In the genomic region with DNA sequence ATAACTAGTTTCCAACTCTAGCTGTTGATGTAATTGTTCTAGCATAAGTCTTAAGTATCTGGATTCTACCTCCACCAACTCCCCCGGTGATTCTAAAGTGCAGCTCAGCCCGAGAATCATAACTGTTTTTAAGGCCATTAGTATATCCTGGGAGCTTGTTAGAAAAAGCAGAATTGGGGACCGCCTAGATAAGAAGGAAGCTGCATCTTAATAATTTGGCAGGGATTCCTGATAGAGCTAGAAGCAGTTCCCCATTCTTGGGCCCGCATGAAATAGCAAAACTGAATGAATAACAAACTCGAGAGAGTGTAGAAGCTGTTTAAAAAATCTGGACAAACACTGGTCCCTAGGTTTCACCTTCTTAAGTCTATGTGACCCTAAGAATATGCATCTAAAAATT, we compare ENCODE assay signal across 16 mouse cellular contexts. TPM values are rescaled to one million over a fixed set of nuclear protein-coding genes. Genes with fewer than 3 reads are reported as not detected.
A peak's percentile ranks its signal among the peaks of the same experiment; 100 is the strongest.
DNase-seq lines count a peak whose midpoint lies in the region; ATAC-seq and TF ChIP-seq lines count a peak whose summit lies in the region.
"Had no signal": no experiment of that assay in that cellular context is flagged by ENCODE, and none has a peak within 500 bp of the region (broad histone marks: within the 10 kb centered on the region; RNA-seq: fewer than 3 reads in every experiment).

No protein-coding gene starts in this region.

- intact Hi-C loops in heart, postnatal 25 days (cut with DNase I): no loop called here

- TF ChIP-seq CTCF in bone marrow macrophage, adult 2 months (IDR thresholded peaks at IDR 0.05; ENCODE audit: low read depth, low read length): no peak

- peak overlapping the region; percentile 100; the same call in 1 of the 2 replicates for H3K4me3 ChIP-seq in hindbrain, embryonic 10.5 days
- H3K4me3 ChIP-seq in hindbrain, embryonic 11.5 days (ENCODE audit: low read depth, low read length): no peak overlapping the region
- no peak overlapping the region for H3K4me3 ChIP-seq in lung, embryonic 15.5 days
- H3K4me3 ChIP-seq in bone marrow macrophage, adult 2 months (ENCODE audit: insufficient read depth, low read length): peak overlapping the region; percentile 50
- peak overlapping the region; percentile 98; the same call in 1 of the 2 replicates for H3K4me3 ChIP-seq in limb, embryonic 12.5 days (replicated peaks)

- TF ChIP-seq POLR2A in bone marrow macrophage, adult 2 months (IDR thresholded peaks at IDR 0.05; ENCODE audit: borderline replicate concordance, low read depth, low read length): no peak

- no peak overlapping the region for H3K27ac ChIP-seq in hindbrain, embryonic 10.5 days
- no peak overlapping the region for H3K27ac ChIP-seq in hindbrain, embryonic 11.5 days (ENCODE audit: low read depth, low read length)
- no peak overlapping the region for H3K27ac ChIP-seq in lung, embryonic 15.5 days
- H3K27ac ChIP-seq in bone marrow macrophage, adult 2 months (ENCODE audit: insufficient read depth, low read depth, low read length): peak overlapping the region; percentile 67
- no peak overlapping the region for H3K27ac ChIP-seq in limb, embryonic 12.5 days
- H3K27ac ChIP-seq: neural tube, embryonic 12.5 days had no signal

- no peak for DNase-seq in hindbrain, embryonic 10.5 days (ENCODE audit: low spot score)
- no peak for DNase-seq in hindbrain, embryonic 11.5 days (ENCODE audit: low spot score)
- no peak for DNase-seq in lung, adult 18-20 months
- no peak for DNase-seq in cerebellum, postnatal 25 days
- DNase-seq in heart, postnatal 25 days (ENCODE audit: low spot score): no peak
- DNase-seq: B cell, adult 2 months; cerebellum, adult 2 months; forebrain, postnatal 0 days; heart, postnatal 36 days; kidney, adult 18-20 months; left cerebral cortex, postnatal 4 days; lung, postnatal 10 days had no signal

- WGBS in hindbrain, embryonic 10.5 days: 70% methylated on average over 5 of the region's 5 CpGs
- WGBS in hindbrain, embryonic 11.5 days: 72% methylated on average over 5 of the region's 5 CpGs
- 64% methylated on average over 5 of the region's 5 CpGs for WGBS in lung, embryonic 15.5 days
- WGBS in limb, embryonic 12.5 days: 70% methylated on average over 5 of the region's 5 CpGs

- H3K27me3 ChIP-seq in hindbrain, embryonic 10.5 days (ENCODE audit: insufficient read depth, poor library complexity, severe bottlenecking): no peaks in the 10 kb centered on the region
- no peaks in the 10 kb centered on the region for H3K27me3 ChIP-seq in hindbrain, embryonic 11.5 days (ENCODE audit: control insufficient read depth, insufficient read depth, low read length)
- no peaks in the 10 kb centered on the region for H3K27me3 ChIP-seq in lung, embryonic 15.5 days
- H3K27me3 ChIP-seq in limb, embryonic 12.5 days: no peaks in the 10 kb centered on the region
- H3K27me3 ChIP-seq: neural tube, embryonic 12.5 days had no signal

- H3K9ac ChIP-seq in hindbrain, embryonic 11.5 days (ENCODE audit: low read depth, low read length): no peak overlapping the region
- no peak overlapping the region for H3K9ac ChIP-seq in lung, embryonic 15.5 days
- H3K9ac ChIP-seq in limb, embryonic 12.5 days (replicated peaks): no peak overlapping the region
- H3K9ac ChIP-seq: neural tube, embryonic 12.5 days had no signal

- H3K4me2 ChIP-seq in hindbrain, embryonic 11.5 days (replicated peaks; ENCODE audit: low read depth, low read length): no peak overlapping the region
- peak overlapping the region; percentile 64; the same call in 1 of the 2 replicates for H3K4me2 ChIP-seq in lung, embryonic 15.5 days
- 0 out of 2 replicates have a peak overlapping the region, but pooled peaks have one; percentile 64 for H3K4me2 ChIP-seq in limb, embryonic 12.5 days

- H3K36me3 ChIP-seq in hindbrain, embryonic 10.5 days: peaks cover 58% of the 10 kb centered on the region
- H3K36me3 ChIP-seq in hindbrain, embryonic 11.5 days (ENCODE audit: control insufficient read depth, insufficient read depth, low read length): peaks cover 10% of the 10 kb centered on the region
- peaks cover 34% of the 10 kb centered on the region for H3K36me3 ChIP-seq in lung, embryonic 15.5 days
- H3K36me3 ChIP-seq in limb, embryonic 12.5 days: peaks cover 52% of the 10 kb centered on the region

- H3K4me1 ChIP-seq in hindbrain, embryonic 10.5 days (replicated peaks): peaks cover 32% of the 10 kb centered on the region
- H3K4me1 ChIP-seq in hindbrain, embryonic 11.5 days (replicated peaks; ENCODE audit: control insufficient read depth, insufficient read depth, low read length): peaks cover 10% of the 10 kb centered on the region; the same call in 1 of the 2 replicates
- H3K4me1 ChIP-seq in lung, embryonic 15.5 days: peaks cover 29% of the 10 kb centered on the region
- H3K4me1 ChIP-seq in bone marrow macrophage, adult 2 months (ENCODE audit: control insufficient read depth, insufficient read depth, low read length): peaks cover 26% of the 10 kb centered on the region
- peaks cover 24% of the 10 kb centered on the region for H3K4me1 ChIP-seq in limb, embryonic 12.5 days (replicated peaks)

- no peak for ATAC-seq in hindbrain, embryonic 11.5 days (ENCODE audit: low FRiP score)
- no peak for ATAC-seq in lung, embryonic 15.5 days (ENCODE audit: borderline replicate concordance, extremely low read depth, low FRiP score, low TSS enrichment)
- no peak for ATAC-seq in limb, embryonic 12.5 days (ENCODE audit: insufficient number of reproducible peaks, insufficient read depth, low FRiP score, low TSS enrichment, low read depth)
- ATAC-seq: forebrain, postnatal 0 days had no signal

- 0 out of 2 replicates have a peak, but pooled peaks cover 3% of the 10 kb centered on the region for H3K9me3 ChIP-seq in hindbrain, embryonic 10.5 days
- H3K9me3 ChIP-seq in hindbrain, embryonic 11.5 days (ENCODE audit: control insufficient read depth, low read length): no peaks in the 10 kb centered on the region
- no peaks in the 10 kb centered on the region for H3K9me3 ChIP-seq in lung, embryonic 15.5 days
- no peaks in the 10 kb centered on the region for H3K9me3 ChIP-seq in limb, embryonic 12.5 days
- H3K9me3 ChIP-seq: neural tube, embryonic 12.5 days had no signal

RNA-seq across cellular contexts. Expression of gene Cnot3, which starts 1.7 kb away (rescaled TPM):
- polyA plus RNA-seq in hindbrain, embryonic 10.5 days (2016; fragmentation: Nextera tagmentation; extraction: Ambion mirVana): 79.6 and 80.4 TPM in 2 replicates
- polyA plus RNA-seq in hindbrain, embryonic 11.5 days (2014; fragmentation: Nextera tagmentation; extraction: Ambion mirVana): 50.9 and 58.3 TPM in 2 replicates
- polyA plus RNA-seq in lung, embryonic 15.5 days (2015; fragmentation: Nextera tagmentation; extraction: Ambion mirVana): 51.4 TPM in 2 replicates
- 66.9 and 69.0 TPM in 2 replicates for polyA plus RNA-seq in bone marrow macrophage, adult 2 months (2012; ENCODE audit: insufficient read depth, insufficient read length, missing spikeins)
- polyA plus RNA-seq in limb, embryonic 12.5 days (2016; fragmentation: Nextera tagmentation; extraction: Ambion mirVana): 69.5 and 70.3 TPM in 2 replicates
- 10 to 100 TPM; 24.7 to 30.6 TPM for total RNA-seq in heart, postnatal 25 days (2021)

RNA-seq across cellular contexts. Expression of gene Prpf31, which starts 13.6 kb away (rescaled TPM):
- polyA plus RNA-seq in hindbrain, embryonic 10.5 days (2016; fragmentation: Nextera tagmentation; extraction: Ambion mirVana): 148 and 168 TPM in 2 replicates
- polyA plus RNA-seq in hindbrain, embryonic 11.5 days (2014; fragmentation: Nextera tagmentation; extraction: Ambion mirVana): 124 and 136 TPM in 2 replicates
- polyA plus RNA-seq in lung, embryonic 15.5 days (2015; fragmentation: Nextera tagmentation; extraction: Ambion mirVana): 104 and 105 TPM in 2 replicates
- 37.6 and 46.3 TPM in 2 replicates for polyA plus RNA-seq in bone marrow macrophage, adult 2 months (2012; ENCODE audit: insufficient read depth, insufficient read length, missing spikeins)
- polyA plus RNA-seq in limb, embryonic 12.5 days (2016; fragmentation: Nextera tagmentation; extraction: Ambion mirVana): 133 and 136 TPM in 2 replicates
- 10 to 100 TPM; 22.2 to 25.1 TPM for total RNA-seq in heart, postnatal 25 days (2021)

RNA-seq across cellular contexts. Expression of gene Tfpt, which starts 13.7 kb away (rescaled TPM):
- polyA plus RNA-seq in hindbrain, embryonic 10.5 days (2016; fragmentation: Nextera tagmentation; extraction: Ambion mirVana): 31.7 and 41.3 TPM in 2 replicates
- polyA plus RNA-seq in hindbrain, embryonic 11.5 days (2014; fragmentation: Nextera tagmentation; extraction: Ambion mirVana): 28.5 and 28.9 TPM in 2 replicates
- polyA plus RNA-seq in lung, embryonic 15.5 days (2015; fragmentation: Nextera tagmentation; extraction: Ambion mirVana): 27.6 and 29.5 TPM in 2 replicates
- polyA plus RNA-seq in bone marrow macrophage, adult 2 months (2012; ENCODE audit: insufficient read depth, insufficient read length, missing spikeins): 22.6 and 24.4 TPM in 2 replicates
- polyA plus RNA-seq in limb, embryonic 12.5 days (2016; fragmentation: Nextera tagmentation; extraction: Ambion mirVana): 36.5 and 37.8 TPM in 2 replicates
- total RNA-seq in heart, postnatal 25 days (2021): 10 to 100 TPM; 16.9 to 20.0 TPM

RNA-seq across cellular contexts. Expression of gene Leng1, which starts 22.2 kb away (rescaled TPM):
- 19.4 and 23.0 TPM in 2 replicates for polyA plus RNA-seq in hindbrain, embryonic 10.5 days (2016; fragmentation: Nextera tagmentation; extraction: Ambion mirVana)
- polyA plus RNA-seq in hindbrain, embryonic 11.5 days (2014; fragmentation: Nextera tagmentation; extraction: Ambion mirVana): 16.4 and 20.9 TPM in 2 replicates
- 15.0 and 15.8 TPM in 2 replicates for polyA plus RNA-seq in lung, embryonic 15.5 days (2015; fragmentation: Nextera tagmentation; extraction: Ambion mirVana)
- 8.5 and 9.1 TPM in 2 replicates for polyA plus RNA-seq in bone marrow macrophage, adult 2 months (2012; ENCODE audit: insufficient read depth, insufficient read length, missing spikeins)
- 19.5 and 20.7 TPM in 2 replicates for polyA plus RNA-seq in limb, embryonic 12.5 days (2016; fragmentation: Nextera tagmentation; extraction: Ambion mirVana)
- 10 to 100 TPM; 10.0 to 11.4 TPM for total RNA-seq in heart, postnatal 25 days (2021)

RNA-seq across cellular contexts. Expression of gene Ndufa3, which starts 26.2 kb away (rescaled TPM):
- 423 and 441 TPM in 2 replicates for polyA plus RNA-seq in hindbrain, embryonic 10.5 days (2016; fragmentation: Nextera tagmentation; extraction: Ambion mirVana)
- 343 and 344 TPM in 2 replicates for polyA plus RNA-seq in hindbrain, embryonic 11.5 days (2014; fragmentation: Nextera tagmentation; extraction: Ambion mirVana)
- 479 and 491 TPM in 2 replicates for polyA plus RNA-seq in lung, embryonic 15.5 days (2015; fragmentation: Nextera tagmentation; extraction: Ambion mirVana)
- polyA plus RNA-seq in bone marrow macrophage, adult 2 months (2012; ENCODE audit: insufficient read depth, insufficient read length, missing spikeins): 294 and 360 TPM in 2 replicates
- 385 and 392 TPM in 2 replicates for polyA plus RNA-seq in limb, embryonic 12.5 days (2016; fragmentation: Nextera tagmentation; extraction: Ambion mirVana)
- total RNA-seq in heart, postnatal 25 days (2021): 1,000 to 10,000 TPM; 1,735 to 1,752 TPM

Comparison
In these comparisons a context has a peak if more than half of its experiments do, and no peak if none do; other contexts are left out.
1. H3K4me3 ChIP-seq: peak in hindbrain, embryonic 10.5 days (single experiment), bone marrow macrophage, adult 2 months (single experiment) and limb, embryonic 12.5 days (single experiment); none in hindbrain, embryonic 11.5 days (single experiment) and lung, embryonic 15.5 days (single experiment).